Mouse (Mus musculus) lung, postnatal 0 days (tissue): ENCODE measurements at regions not wholly inside any gene's neighbourhood (a gene's known extent, or its start where the extent isn't known, plus 50 kb on each side); places are given as distances from the start of the nearest gene placed in this dataset.

ENCODE experiments used
- CTCF ChIP-seq: IDR thresholded peaks from 2 replicates; pipeline ENCODE4 v1.5.1; 2016; ENCODE audit warnings: antibody characterized with exemption, mild to moderate bottlenecking
- EP300 ChIP-seq: IDR thresholded peaks from 2 replicates; pipeline ENCODE4 v1.6.1; 2016; ENCODE audit warnings: antibody characterized with exemption, mild to moderate bottlenecking, control low read depth

DNA sequence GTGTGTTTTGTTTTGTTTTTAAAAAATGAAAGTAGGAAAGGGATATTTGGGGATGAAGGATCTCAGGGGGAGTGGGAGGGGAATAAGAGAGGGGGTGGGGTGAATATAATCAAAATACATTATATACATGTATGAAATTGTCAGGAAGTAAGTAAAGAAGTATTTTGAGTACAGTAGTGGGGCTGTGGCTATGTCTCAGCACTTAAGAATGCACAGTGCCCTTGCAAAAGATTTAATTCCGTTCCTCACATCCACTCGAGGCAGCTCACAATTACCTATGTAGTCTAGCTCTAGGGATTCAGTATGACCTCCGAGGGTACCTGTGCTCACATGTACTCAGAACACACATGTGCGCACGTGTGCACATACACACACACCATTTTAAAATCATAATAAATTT is 50.4 kb upstream of the Dock1 start:
- TF ChIP-seq EP300 (no peak), CTCF (no peak)
